Mouse (Mus musculus): Measurements from ENCODE around the gene Osbpl9. TPM values are rescaled to one million over a fixed set of nuclear protein-coding genes. Genes with fewer than 3 reads are reported as not detected.

Osbpl9 gene
- polyA plus RNA-seq, 2 experiments from 2014 or later = 99.7 to 109 TPM

DNA sequence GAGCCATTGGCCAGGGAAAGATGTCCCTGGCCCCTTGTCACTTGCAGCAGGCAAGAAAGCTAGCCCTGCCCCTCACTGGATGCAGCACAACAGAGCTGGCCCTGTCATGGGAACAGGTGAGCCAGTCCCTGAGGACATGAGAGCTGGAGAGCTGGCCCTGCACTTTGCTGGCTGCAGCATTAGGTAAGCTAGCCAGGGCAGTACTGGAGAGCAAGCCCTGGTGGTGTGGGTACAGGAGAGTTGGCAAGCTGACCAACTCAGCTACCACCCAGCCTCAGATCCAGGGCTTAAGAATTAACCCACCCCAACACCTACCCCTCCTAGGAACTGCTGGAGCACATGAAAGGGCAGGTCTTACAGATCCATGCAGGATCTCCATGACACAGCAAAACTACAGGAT is 73.1 kb downstream of the Osbpl9 start:
- no peak for ATAC-seq

DNA sequence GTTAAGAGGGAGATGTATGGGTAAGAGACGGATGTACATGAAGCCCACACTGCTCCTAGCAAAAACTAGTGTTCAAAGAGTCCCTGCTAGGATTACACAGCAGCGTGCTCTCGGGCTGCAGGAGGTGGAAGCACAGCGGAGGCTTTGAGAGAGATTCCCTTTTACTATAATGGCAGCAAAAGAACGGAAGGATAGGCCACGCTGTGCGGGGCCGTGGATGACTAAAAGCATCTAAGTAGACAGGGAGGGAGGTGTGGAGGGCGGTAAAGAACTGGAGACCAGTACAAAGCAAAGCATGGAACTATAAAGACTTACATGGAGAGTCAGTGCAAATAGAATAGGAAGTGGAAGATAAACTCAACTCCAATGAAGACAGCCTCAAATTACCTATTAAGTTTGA is 74.1 kb downstream of the Osbpl9 start:
- no peak for ATAC-seq

DNA sequence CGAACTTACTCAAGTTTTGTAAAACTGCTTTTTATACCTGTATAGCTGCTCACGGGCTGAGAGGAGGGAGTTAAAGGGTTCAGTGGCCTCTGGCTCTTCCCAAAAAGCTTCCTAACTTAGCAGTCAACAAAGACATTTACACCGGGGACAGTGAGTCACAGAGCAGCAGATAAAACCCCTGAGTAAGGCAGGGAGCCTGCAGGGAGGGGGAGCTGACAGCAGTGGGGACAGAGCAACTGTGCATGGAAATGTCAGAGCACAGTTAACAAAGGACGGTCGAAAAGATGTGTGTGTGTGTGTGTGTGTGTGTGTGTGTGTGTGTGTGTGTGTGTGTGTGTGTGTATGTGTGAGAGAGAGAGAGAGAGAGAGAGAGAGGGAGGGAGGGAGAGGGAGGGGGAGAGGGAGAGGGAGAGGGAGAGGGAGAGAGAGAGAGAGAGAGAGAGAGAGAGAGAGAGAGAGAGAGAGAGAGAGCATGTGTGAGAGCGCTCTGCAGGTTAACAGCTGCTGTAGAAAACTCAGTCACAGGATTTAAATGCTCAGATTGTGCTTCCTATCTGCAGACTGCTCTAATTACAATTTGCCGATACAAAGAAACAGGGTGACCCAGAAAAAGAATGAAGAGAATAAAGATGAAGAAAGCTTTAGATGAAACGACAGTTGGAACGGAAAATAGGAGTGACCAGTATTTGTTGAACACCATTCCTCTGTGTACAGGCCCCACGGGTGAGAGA is 75.1 kb downstream of the Osbpl9 start:
- no peak for ATAC-seq

DNA sequence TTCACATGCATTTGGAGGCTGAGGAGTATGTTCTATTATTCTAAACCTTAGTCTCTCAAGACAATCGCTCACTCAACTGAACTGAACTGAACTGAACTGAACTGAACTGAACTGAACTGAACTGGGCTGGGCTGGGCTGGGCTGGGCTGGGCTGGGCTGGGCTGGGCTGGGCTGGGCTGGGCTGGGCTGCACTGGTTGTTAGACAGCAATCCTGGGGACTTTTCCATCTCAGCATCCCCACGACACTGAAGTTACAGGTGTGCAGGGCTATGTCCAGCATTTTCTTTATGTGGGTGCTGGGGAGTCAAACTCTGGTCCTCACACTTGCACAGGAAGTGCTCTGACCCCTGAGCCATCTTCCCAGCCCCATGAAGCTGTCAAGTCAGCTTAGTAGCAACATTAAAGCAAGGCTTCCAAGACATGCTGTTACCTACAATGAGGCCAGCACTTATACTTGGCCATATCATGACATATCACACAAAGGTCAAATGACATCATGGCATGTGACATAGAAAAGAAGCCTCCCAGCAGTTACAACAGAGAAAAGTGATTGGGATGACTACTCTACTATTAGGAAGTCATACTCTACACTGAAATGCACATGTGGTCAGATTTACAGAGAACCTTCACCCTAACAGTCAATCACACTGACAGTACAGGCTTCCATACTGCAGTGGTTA is 76.2 kb downstream of the Osbpl9 start:
- ATAC-seq = no peak

DNA sequence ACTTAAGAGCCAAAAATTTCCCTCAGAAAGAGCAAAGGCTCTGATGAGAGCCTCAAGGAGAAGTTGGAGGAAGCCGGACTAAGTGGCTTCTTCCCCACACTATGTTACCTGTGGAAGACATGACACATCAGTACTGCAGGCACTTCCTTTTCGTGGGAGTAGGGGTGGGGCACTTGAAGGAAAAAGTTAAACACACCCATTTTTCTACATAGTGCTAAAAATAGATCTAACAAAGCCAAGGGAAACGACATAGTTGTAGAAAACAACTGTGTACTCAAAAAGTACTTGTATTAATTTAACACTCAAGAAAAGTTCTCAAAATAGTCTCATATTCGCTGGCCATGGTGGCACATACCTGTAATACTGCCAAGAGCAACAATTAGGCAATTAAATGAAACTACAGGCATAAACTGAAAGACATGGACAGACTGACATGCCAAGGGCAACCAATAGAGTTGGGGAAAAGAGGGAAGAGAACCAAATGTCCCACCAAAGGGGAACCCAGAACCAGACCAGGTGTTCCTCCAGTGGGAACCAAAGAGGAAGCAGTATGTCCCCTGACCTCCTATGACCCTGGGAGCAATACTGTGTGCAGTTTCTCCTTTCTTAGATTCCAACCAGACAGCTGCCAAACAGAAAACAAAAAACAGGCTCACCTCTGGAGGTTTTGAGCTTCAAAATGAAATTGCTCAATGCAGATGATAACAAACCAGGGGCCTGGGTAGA is 79.1 kb downstream of the Osbpl9 start:
- ATAC-seq = peak; percentile 12

DNA sequence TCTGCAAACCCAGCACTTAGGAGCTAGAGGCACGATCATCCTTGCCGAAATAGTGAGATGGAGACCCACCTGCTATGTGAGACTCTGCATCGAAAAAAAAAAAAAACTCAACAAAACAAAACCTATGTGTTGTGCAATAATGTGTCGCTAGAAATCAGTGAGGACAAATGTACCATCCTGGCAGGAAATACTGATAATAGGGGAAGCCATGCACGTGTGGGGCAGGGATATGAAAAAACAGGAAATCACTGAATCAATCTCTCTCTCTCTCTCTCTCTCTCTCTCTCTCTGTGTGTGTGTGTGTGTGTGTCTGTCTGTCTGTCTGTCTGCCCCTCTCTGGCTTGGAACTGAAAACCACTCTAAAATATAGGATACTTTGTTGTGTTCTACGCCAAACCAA is 81.3 kb downstream of the Osbpl9 start:
- no peak for ATAC-seq

DNA sequence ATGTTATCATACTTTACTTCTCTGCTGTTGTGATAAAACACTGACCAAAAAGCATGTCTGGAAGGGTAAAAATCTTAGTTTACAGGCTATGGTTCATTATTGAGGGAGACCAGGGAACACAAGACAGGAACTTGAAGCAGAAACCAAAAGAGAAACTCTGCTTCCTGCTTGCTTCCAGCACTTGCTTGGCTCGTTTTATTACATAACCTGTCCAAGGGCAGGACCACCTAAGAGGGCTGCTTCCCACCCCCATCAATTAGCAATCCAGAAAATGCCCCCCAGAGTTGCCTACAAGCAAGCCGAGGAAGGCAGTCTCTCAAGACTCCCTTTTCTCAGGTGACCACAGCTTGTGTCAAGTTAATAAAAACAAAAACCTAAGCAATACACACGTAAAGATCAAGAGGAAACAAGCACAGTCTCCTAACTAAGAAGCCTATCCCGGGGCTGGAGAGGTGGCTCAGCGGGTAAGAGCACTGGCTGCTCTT is 82.4 kb downstream of the Osbpl9 start:
- no peak for ATAC-seq

DNA sequence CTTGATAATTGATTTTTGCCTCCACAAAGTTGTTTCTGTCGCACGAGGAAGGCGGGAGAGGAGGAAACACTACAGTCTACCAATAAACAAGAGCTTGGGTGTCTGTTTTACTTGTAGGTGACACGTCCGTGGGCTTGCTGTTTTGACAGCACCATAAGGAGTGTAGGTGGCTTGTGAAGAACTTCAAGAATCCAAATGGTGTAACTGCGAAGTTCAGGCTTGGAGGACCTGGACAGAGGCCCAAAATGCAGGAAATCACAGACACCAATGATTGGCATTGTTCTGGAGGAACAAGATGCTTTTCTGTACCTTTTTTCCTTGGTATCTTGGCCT is 83.8 kb downstream of the Osbpl9 start:
- ATAC-seq = peak; percentile 52

DNA sequence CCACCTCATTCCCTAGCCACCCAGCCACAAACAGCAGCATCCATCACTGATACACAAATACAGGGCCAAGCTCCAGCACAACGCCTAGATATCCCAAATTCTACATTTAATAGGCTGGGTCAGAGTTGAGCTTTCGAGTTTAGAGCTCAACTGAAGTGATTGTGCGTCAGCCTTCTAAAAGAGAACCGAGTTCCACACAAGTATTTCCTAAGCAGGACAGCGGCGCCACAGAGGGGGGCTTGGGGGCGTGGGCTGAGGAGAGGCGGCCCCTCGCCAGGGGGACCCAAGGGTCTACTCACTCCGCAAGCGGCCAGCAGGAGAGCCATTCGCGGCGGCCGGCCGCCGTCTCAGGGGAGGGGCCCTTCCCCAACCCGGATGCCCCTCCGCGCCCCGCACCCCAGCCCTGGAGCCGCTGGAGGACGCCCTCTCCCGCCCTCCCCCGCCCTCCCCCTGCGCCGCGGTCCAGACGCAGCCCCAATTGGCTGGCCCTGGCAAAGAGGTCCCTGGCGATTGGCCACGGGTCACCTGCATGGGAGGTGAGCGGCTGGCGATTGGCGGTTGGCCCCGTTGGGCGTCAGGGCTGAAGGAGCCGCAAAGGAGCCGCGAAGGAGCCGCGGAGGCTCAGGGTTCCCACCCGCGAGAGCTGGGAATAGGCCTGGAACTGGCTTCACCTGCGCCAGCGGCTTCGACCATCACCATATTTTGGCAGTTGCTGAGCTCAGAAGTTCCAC is 84.3 kb downstream of the Osbpl9 start:
- peak; percentile 93 for ATAC-seq

DNA sequence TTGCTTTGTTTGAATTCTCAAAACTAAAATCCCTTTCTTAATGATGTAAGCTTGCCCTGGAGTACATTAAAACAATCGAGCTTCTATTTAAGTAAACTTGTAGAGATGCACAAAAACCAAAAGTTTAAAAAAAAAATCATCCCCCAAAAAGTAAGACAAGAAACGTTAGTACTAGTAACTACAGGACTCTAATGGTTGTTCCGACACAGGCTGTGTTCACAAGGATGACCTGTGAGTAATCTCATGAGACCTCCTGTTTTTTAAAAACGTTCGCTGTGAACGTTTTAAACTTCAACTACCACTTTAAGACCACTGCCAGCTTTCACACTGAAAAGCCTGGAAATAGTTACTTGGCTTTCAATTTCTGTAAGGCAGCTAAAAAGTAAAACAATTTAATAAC is 85.1 kb downstream of the Osbpl9 start:
- ATAC-seq = no peak

DNA sequence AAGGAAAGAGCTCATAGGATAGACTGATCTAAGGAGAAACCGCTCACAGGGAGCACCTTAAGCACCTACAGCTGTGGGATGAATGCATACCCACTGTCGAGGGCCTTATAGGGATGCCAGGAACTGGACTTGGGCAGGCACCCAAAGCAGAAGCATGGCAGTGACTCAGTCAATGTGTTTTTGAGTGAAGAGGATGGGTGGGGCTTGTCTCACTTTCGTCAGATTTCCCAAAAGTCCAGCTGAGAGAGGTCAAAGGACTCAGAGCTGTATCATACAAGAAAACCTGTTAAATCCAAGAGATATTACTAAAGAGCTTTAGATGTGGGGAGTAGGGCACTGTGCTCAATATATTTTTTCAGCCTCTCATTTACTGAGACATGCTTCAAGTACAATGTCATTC is 85.6 kb downstream of the Osbpl9 start:
- no peak for ATAC-seq

DNA sequence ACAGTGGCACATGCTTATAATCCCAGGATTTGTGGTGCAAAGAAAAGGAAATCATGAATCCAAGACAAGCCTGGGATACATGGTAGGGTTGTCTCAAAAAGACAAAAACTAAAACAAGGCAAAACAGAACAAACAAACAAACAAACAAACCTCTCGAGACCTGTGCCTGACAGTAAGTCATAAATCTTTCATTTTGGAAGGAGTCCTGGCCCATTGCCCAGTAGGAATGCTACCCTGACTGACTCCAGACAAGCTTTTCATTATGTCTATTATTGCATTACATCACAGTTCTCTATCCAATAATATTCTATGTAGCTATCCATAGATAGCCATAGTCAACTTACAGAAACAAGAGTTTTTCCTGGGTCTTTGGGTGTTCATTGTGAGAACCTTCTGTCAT is 86.3 kb downstream of the Osbpl9 start:
- ATAC-seq = no peak

DNA sequence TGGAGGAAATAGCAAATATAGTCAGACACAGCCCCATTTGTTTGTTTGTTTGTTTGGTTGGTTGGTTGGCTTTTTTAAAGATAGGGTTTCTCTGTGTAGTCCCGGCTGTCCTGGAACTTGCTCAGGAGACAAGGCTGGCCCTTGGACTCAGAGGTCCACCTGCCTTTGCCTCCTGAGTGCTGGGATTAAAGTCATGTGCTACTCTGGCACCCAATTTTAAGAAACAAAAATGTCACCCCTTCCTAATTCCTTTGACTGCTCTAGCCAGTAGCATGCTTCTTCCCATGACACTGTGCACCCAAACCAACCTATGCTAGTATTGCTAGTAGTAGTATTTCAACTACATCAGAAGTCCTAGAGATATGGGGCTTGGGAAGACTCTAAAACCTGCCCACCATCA is 87.8 kb downstream of the Osbpl9 start:
- no peak for ATAC-seq

DNA sequence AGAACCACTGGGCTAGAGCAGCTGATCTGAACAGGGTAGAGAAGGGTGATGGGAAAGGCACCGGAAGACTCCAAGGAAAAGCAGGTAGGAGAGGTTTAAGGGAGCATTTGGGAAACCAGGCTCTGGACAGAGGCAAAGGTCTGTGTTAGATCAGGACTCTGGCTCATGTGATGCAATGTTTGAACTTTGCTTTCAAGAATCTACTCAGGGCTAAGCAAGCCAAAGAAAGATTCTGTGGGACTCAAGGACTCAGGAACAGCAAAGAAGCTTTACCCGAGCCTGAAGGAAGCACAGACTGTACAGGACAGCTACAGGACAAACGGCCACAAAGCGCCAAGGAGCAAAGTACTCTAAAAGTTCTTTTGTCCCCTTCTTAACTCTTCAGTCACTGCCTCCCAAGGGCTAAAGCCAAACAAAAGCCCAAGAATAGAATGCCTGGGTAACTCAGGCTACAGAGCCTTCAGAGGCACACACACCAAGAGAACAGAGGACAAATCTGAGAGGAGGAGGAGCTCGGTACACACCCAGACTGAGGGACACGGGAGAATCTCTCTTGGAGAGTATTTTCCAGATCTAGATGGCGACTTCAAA is 89.1 kb downstream of the Osbpl9 start:
- no peak for ATAC-seq

DNA sequence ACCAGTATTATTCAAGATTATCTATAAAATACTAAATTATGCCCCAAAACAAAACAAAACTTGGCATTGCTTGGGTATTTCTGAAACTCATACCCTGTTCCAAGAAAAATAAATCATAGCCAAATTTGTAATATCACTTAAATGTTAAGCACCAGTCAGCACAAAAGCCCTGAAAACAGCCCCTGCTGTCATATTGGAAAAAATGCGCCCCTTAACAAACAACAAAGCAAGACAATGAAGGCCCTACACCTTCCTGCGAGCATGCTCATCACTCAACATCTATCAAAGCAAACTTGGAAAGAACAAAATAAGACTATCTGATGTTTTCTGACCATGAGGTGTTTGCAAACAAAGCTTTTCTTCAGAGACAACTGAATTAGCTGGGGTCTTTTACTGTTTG is 91.1 kb downstream of the Osbpl9 start:
- no peak for ATAC-seq

DNA sequence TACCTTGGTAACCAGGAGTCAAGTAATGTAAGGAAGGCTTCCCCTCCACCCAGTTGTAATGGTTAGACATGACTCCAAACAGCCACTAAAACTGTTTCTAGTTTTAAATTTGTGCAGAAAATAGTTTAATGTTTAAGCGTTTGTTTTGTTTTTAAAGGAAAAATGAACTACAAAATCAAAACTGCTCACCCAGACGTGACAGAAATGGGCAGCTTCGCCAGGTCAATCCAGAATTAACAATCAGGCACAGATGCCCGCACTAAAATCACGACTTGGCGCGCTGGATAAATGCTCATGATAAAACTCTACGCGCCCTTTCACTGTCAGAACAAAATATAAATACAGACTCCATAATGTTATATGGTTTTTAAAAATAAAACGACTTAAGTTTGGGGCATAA is 92.4 kb downstream of the Osbpl9 start:
- no peak for ATAC-seq

DNA sequence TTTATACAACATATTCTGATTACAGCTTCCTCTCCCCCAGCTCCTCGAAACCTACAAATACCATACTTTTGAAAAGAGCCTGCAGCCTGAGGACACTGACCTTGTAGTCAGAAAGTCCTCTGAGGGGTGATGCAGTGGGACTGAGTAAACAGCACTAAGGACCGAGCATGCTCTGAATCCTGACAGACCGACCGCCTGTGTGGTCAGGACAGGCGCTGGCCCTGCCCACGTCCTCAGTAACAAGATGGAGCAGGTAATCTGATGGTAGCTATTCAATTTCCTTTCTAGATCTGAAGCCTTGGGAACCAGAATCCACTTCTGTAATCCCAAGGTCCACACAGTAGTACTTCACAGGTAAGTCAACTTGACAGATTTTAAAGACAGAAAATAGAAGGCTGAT is 93.1 kb downstream of the Osbpl9 start:
- ATAC-seq = no peak

DNA sequence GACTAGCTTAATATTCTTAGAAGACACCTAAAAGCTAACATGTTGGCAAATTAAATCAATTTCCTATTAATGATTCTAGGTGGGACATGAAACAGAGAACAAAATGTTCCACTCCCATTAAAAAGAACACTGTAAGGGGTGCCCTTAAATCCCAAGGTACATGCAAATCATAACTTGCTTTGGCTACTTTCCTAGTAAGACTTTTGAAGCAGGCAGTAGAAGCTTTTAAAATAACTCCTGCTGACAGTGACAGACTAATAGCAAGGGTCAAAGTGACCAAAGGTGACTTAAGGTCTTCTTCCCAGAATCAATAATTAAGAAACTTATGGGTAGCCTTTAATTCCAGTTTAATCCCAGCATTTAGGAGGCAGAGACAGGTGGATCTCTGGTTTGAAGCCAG is 95.5 kb downstream of the Osbpl9 start:
- ATAC-seq = no peak

DNA sequence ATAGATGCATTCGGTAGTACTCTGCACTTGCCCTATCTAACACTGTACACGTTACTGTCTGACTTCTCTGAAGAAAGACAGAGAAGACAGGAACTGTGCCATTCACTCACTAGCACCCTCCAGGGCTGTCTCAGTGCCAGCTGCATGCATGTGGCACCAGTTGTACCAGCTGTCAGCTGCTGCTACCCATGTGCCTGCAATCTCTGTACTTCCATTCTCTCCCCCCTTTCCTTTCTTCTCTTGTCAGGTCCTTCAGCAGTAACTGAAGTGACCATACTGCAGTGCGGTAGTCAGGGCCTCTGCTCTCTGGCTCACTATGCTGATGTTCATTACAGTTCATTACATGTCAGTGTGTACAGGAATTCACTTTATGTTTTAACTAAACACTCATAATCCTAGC is 96.0 kb downstream of the Osbpl9 start:
- no peak for ATAC-seq

DNA sequence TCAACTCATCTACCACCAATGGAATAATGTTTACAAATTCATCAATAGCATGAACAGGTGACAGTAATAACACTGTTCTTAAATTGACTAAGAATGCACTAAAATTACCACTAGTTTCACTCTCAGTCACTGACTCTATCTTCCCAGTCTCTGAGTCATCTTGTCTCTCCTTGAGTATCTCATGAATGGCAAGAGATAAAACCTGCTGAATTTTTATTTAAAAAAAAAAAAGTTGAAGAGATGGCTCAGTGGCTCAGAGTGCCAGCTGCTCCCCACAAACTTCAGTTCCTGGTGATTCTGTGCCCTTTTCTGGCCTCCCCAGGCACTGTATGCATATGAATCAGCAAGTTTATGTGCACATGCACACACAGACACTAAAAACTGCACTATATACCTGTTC is 96.8 kb downstream of the Osbpl9 start:
- peak; percentile 80 for ATAC-seq

DNA sequence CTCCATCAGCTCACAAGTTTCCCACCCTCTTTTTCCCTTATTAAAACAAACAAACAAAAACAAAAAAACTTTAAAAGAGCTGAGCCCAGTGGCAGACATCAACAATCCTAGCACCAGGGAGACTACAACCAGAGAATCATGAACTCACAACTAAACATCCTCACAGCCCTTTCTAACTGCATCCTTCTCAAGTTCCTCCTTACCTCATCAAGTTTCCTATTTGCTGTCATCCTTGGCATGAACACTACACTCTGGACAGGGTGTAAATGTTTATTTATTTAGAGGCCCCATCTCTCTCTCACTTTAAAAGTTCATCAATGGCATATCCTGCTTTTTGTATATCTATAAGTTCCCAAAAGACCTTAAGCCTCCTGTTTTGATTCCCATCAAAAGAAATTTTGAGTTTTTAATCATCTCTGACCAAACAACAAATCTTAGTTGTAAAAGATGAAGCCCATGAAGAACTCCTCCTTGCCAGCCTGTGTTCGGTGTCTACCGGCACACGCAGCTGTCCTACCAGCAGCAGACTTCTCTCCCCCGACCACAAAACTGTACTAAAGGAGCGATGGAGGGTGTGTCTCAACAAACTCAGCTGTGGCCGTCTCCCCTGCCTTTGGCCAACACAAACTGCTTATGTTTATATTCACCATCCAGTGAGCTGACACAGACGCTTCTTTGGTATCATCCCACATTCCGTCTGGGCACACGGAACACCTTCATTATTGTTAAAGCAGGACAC is 98.8 kb downstream of the Osbpl9 start:
- no peak for ATAC-seq

DNA sequence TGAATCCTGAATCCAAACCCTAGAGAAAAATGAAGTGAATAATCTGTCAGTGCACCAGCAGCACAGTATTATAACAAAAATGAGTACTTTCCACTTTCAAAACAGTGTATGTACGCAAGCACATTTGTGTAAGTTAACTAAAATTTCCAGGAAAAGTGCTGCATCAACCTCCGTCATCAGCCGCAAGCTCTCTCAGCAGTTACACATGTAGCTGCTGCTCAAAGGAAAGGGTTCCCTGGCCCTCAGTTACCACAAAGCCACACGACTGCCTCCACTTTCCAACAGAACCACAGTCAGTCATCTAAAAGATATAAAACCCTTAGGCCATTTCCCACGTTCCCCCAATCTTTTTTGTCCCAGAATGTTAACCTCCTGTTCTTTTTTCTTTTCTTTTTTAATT is 99.5 kb downstream of the Osbpl9 start:
- peak; percentile 65 for ATAC-seq
